Mouse (Mus musculus): ENCODE measurements around the gene Coq7.

DNA sequence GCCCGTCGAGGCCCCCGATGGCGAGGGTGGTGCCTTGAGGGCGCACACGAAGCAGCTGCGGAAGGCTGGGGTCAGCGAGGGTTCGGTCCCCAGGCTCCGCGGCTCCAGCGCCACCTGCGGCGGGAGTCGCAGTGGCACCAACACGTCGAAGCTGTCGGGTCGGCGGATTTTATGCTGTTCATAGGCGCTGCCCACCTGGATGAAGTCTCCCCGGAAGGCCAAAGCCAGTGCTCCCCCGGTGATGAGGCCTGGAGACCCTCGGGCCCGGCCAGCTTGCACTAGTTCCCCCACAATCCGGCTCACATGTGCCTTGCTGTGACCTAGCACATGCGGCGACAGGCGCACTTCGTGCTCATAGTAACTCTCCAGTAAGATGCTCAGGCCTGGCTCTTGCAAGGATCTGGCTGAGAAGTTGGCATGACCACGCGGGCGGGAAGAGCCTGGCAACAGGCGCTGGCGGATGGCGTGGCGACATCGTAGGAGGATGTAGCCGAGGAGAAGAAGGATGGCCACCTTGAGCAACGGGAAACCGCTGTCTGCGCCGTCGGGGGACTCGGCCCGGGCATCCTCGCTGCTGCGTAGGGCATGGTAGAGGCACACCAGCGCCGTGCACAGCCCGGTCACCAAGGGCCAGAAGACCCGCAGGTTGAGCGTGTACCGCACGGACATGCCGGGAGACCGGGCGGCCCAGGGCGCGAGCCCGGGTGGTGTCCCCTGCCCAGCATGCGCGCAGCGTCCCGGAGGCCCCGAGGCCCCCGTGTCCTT is 42.3 kb downstream of the Coq7 start:
- TF ChIP-seq POLR2A (IDR thresholded peaks at IDR 0.05; ENCODE audit: insufficient read length, low read depth) (no peak), MYOD1 (IDR thresholded peaks at IDR 0.05; ENCODE audit: control insufficient read depth in 1 of 3, insufficient read length in 2 of 3, low read depth in 2 of 3) (no peak), REST (IDR thresholded peaks at IDR 0.05; ENCODE audit: insufficient read depth, insufficient read length) (no peak), SRF (IDR thresholded peaks at IDR 0.05; ENCODE audit: control insufficient read depth, insufficient read length, low read depth) (no peak), MYOG (IDR thresholded peaks at IDR 0.05; ENCODE audit: control insufficient read depth in 1 of 3, insufficient read depth in 1 of 3, insufficient read length in 2 of 3, low read depth in 2 of 3) (no peak), TCF3 (IDR thresholded peaks at IDR 0.05; ENCODE audit: insufficient read length, low read depth) (no peak)
